Mouse (Mus musculus): ENCODE measurements around the gene Dysf. TPM values are rescaled to one million over a fixed set of nuclear protein-coding genes. Genes with fewer than 3 reads are reported as not detected.

Dysf gene
- polyA plus RNA-seq, 1 experiment, result 5.9 TPM

GRCm38 (mm10) chr6:84143328-84143727 lies 134.9 kb downstream of the Dysf start:
- no peak for DNase-seq
- 100% methylated on average over 1 of the region's 1 CpGs for WGBS
- H3K27me3 ChIP-seq (ENCODE audit: control insufficient read depth, insufficient read depth, low read length), result no peaks in the 10 kb centered on the region

GRCm38 (mm10) chr6:84144393-84144792 lies 136.0 kb downstream of the Dysf start:
- 98% methylated on average over 4 of the region's 4 CpGs for WGBS
- Histone ChIP-seq H3K4me1 (ENCODE audit: control insufficient read depth, insufficient read depth, low read length) (peaks cover 15% of the 10 kb centered on the region), H3K27ac (ENCODE audit: insufficient read depth, low read length) (no peak overlapping the region), H3K27me3 (ENCODE audit: control insufficient read depth, insufficient read depth, low read length) (no peaks in the 10 kb centered on the region), H3K4me3 (replicated peaks; ENCODE audit: insufficient read depth, low read depth, low read length) (no peak overlapping the region)
- no peak for TF ChIP-seq POLR2A (IDR thresholded peaks at IDR 0.05; ENCODE audit: borderline replicate concordance, insufficient read depth, low read length)
- TF ChIP-seq CTCF (IDR thresholded peaks at IDR 0.05; ENCODE audit: borderline replicate concordance, insufficient read depth, low read depth, low read length), result no peak
- DNase-seq, result no peak

More at GRCm38 (mm10) chr6:84143328-84143727, 134.9 kb downstream of the Dysf start:
- peaks cover 19% of the 10 kb centered on the region for H3K4me1 ChIP-seq (ENCODE audit: control insufficient read depth, insufficient read depth, low read length)
- no peak overlapping the region for H3K4me3 ChIP-seq (replicated peaks; ENCODE audit: insufficient read depth, low read depth, low read length)
- no peak for TF ChIP-seq CTCF (IDR thresholded peaks at IDR 0.05; ENCODE audit: borderline replicate concordance, insufficient read depth, low read depth, low read length)
- TF ChIP-seq POLR2A (IDR thresholded peaks at IDR 0.05; ENCODE audit: borderline replicate concordance, insufficient read depth, low read length), result no peak
- no peak overlapping the region for H3K27ac ChIP-seq (ENCODE audit: insufficient read depth, low read length)

GRCm38 (mm10) chr6:84147206-84148004 lies 139.0 kb downstream of the Dysf start:
- 89% methylated on average over 13 of the region's 13 CpGs for WGBS
- TF ChIP-seq POLR2A (IDR thresholded peaks at IDR 0.05; ENCODE audit: borderline replicate concordance, insufficient read depth, low read length) (no peak), CTCF (IDR thresholded peaks at IDR 0.05; ENCODE audit: borderline replicate concordance, insufficient read depth, low read depth, low read length) (no peak)

GRCm38 (mm10) chr6:84148470-84148869 lies 140.1 kb downstream of the Dysf start:
- H3K4me1 ChIP-seq (ENCODE audit: control insufficient read depth, insufficient read depth, low read length), result no peaks in the 10 kb centered on the region
- DNase-seq, result no peak
- no peaks in the 10 kb centered on the region for H3K27me3 ChIP-seq (ENCODE audit: control insufficient read depth, insufficient read depth, low read length)
- no peak overlapping the region for H3K27ac ChIP-seq (ENCODE audit: insufficient read depth, low read length)
- 81% methylated on average over 6 of the region's 6 CpGs for WGBS
- H3K4me3 ChIP-seq (replicated peaks; ENCODE audit: insufficient read depth, low read depth, low read length), result no peak overlapping the region
- TF ChIP-seq POLR2A (IDR thresholded peaks at IDR 0.05; ENCODE audit: borderline replicate concordance, insufficient read depth, low read length) (no peak), CTCF (IDR thresholded peaks at IDR 0.05; ENCODE audit: borderline replicate concordance, insufficient read depth, low read depth, low read length) (0 out of 2 replicates have a peak, but pooled peaks have one; percentile 9)

More at GRCm38 (mm10) chr6:84147206-84148004, 139.0 kb downstream of the Dysf start:
- DNase-seq, result no peak
- no peak overlapping the region for H3K27ac ChIP-seq (ENCODE audit: insufficient read depth, low read length)
- peaks cover 3% of the 10 kb centered on the region; the same call in 1 of the 2 replicates for H3K4me1 ChIP-seq (ENCODE audit: control insufficient read depth, insufficient read depth, low read length)
- no peak overlapping the region for H3K4me3 ChIP-seq (replicated peaks; ENCODE audit: insufficient read depth, low read depth, low read length)
- H3K27me3 ChIP-seq (ENCODE audit: control insufficient read depth, insufficient read depth, low read length), result no peaks in the 10 kb centered on the region

GRCm38 (mm10) chr6:84154508-84154907 lies 146.1 kb downstream of the Dysf start:
- Histone ChIP-seq H3K4me1 (ENCODE audit: control insufficient read depth, insufficient read depth, low read length) (0 out of 2 replicates have a peak, but pooled peaks cover 3% of the 10 kb centered on the region), H3K27ac (ENCODE audit: insufficient read depth, low read length) (no peak overlapping the region), H3K4me3 (replicated peaks; ENCODE audit: insufficient read depth, low read depth, low read length) (no peak overlapping the region), H3K27me3 (ENCODE audit: control insufficient read depth, insufficient read depth, low read length) (no peaks in the 10 kb centered on the region)
- TF ChIP-seq CTCF (IDR thresholded peaks at IDR 0.05; ENCODE audit: borderline replicate concordance, insufficient read depth, low read depth, low read length) (no peak), POLR2A (IDR thresholded peaks at IDR 0.05; ENCODE audit: borderline replicate concordance, insufficient read depth, low read length) (no peak)
- WGBS, result 100% methylated on average over 2 of the region's 2 CpGs
- no peak for DNase-seq

- TF ChIP-seq POLR2A (IDR thresholded peaks at IDR 0.05; ENCODE audit: borderline replicate concordance, insufficient read depth, low read length) (no peak), CTCF (IDR thresholded peaks at IDR 0.05; ENCODE audit: borderline replicate concordance, insufficient read depth, low read depth, low read length) (no peak)
- H3K27ac ChIP-seq (ENCODE audit: insufficient read depth, low read length), result no peak overlapping the region
- 64% methylated on average over 3 of the region's 3 CpGs for WGBS
- H3K4me1 ChIP-seq (ENCODE audit: control insufficient read depth, insufficient read depth, low read length), result 0 out of 2 replicates have a peak, but pooled peaks cover 3% of the 10 kb centered on the region
- no peak overlapping the region for H3K4me3 ChIP-seq (replicated peaks; ENCODE audit: insufficient read depth, low read depth, low read length)
- DNase-seq, result no peak
- no peaks in the 10 kb centered on the region for H3K27me3 ChIP-seq (ENCODE audit: control insufficient read depth, insufficient read depth, low read length)
These were observed 147.4 kb downstream of the Dysf start for GRCm38 (mm10) chr6:84155765-84156164.

GRCm38 (mm10) chr6:84156481-84157025 lies 148.2 kb downstream of the Dysf start:
- no peak overlapping the region for H3K4me3 ChIP-seq (replicated peaks; ENCODE audit: insufficient read depth, low read depth, low read length)
- no peak overlapping the region for H3K27ac ChIP-seq (ENCODE audit: insufficient read depth, low read length)
- no peak for TF ChIP-seq POLR2A (IDR thresholded peaks at IDR 0.05; ENCODE audit: borderline replicate concordance, insufficient read depth, low read length)
- no peak for TF ChIP-seq CTCF (IDR thresholded peaks at IDR 0.05; ENCODE audit: borderline replicate concordance, insufficient read depth, low read depth, low read length)
- 83% methylated on average over 4 of the region's 4 CpGs for WGBS
- DNase-seq, result no peak
- 0 out of 2 replicates have a peak, but pooled peaks cover 3% of the 10 kb centered on the region for H3K4me1 ChIP-seq (ENCODE audit: control insufficient read depth, insufficient read depth, low read length)
- no peaks in the 10 kb centered on the region for H3K27me3 ChIP-seq (ENCODE audit: control insufficient read depth, insufficient read depth, low read length)
